Mouse (Mus musculus) ES-E14 (cell line): ENCODE results near the gene Eno2. TPM values are rescaled to one million over a fixed set of nuclear protein-coding genes. Genes with fewer than 3 reads are reported as not detected.

ENCODE experiments used
- DNase-seq: peaks from one replicate; pipeline ENCODE4 v3.0.0-alpha.2; 2013; ENCODE audit warnings: low read depth, low spot score
- H3K27ac ChIP-seq: 2 replicates; pipeline ENCODE4 v1.5.1; 2012; ENCODE audit warnings: low read depth, mild to moderate bottlenecking, low read length, moderate library complexity, mixed read lengths; ENCODE audit not compliant: poor library complexity, insufficient read depth, severe bottlenecking
- H3K36me3 ChIP-seq: 2 replicates; pipeline ENCODE4 v1.6.1; 2012; ENCODE audit warnings: mild to moderate bottlenecking, low read length, moderate library complexity, mixed read lengths; ENCODE audit not compliant: control insufficient read depth, poor library complexity, insufficient read depth, severe bottlenecking
- H3K4me1 ChIP-seq, 2 experiments: fragments of 150-350 bp in 1 of 2; sonication (generic) in 1 of 2; 2 replicates each; pipeline ENCODE4 v1.6.1; 2012; ENCODE audit warnings: low read length in 2 of 2, mild to moderate bottlenecking in 1 of 2, mixed read lengths in 1 of 2; ENCODE audit not compliant: control insufficient read depth in 2 of 2, insufficient read depth in 2 of 2, poor library complexity in 1 of 2
- H3K4me3 ChIP-seq, 2 experiments: fragments of 150-350 bp in 1 of 2; sonication (generic) in 1 of 2; 2 replicates each; pipeline ENCODE4 v1.5.1; 2012; ENCODE audit warnings: low read length in 2 of 2, low read depth in 1 of 2, mild to moderate bottlenecking in 1 of 2, mixed read lengths in 1 of 2; ENCODE audit not compliant: insufficient read depth in 1 of 2, poor library complexity in 1 of 2, severe bottlenecking in 1 of 2
- H3K9ac ChIP-seq: 2 replicates; pipeline ENCODE4 v1.6.1; 2012; ENCODE audit warnings: low read depth, mild to moderate bottlenecking, low read length, mixed read lengths; ENCODE audit not compliant: poor library complexity, insufficient read depth, severe bottlenecking
- H3K9me3 ChIP-seq: fragments of 150-350 bp; sonication (generic); 2 replicates; pipeline ENCODE4 v1.6.1; 2012; ENCODE audit warnings: low read depth, mild to moderate bottlenecking, low read length; ENCODE audit not compliant: control insufficient read depth, insufficient read depth
- CHD2 ChIP-seq: IDR thresholded peaks from 2 replicates; pipeline ENCODE4 v1.6.1; 2014; ENCODE audit warnings: mild to moderate bottlenecking, low read depth, low read length, inconsistent platforms
- HCFC1 ChIP-seq: IDR thresholded peaks from 2 replicates; pipeline ENCODE4 v1.6.1; 2012; ENCODE audit warnings: low read length, inconsistent platforms, borderline replicate concordance; ENCODE audit not compliant: insufficient read depth
- MAFK ChIP-seq: IDR thresholded peaks from 2 replicates; pipeline ENCODE4 v1.6.1; 2014; ENCODE audit warnings: mild to moderate bottlenecking, low read depth, low read length, inconsistent platforms; ENCODE audit not compliant: insufficient read depth
- ZC3H11A ChIP-seq: IDR thresholded peaks from 2 replicates; pipeline ENCODE4 v1.6.1; 2012; ENCODE audit warnings: low read depth, mild to moderate bottlenecking, inconsistent platforms, low read length, borderline replicate concordance
- ZNF384 ChIP-seq: IDR thresholded peaks from 2 replicates; pipeline ENCODE4 v1.6.1; 2012; ENCODE audit warnings: low read depth, low read length, inconsistent platforms
- in situ Hi-C, 2 experiments: fragments of 600-800 bp; cut with MboI; formaldehyde crosslinking; loops; one replicate each; pipeline ENCODE4 v1.15.1; 2025; ENCODE audit warnings: low sequenced_read_pairs in 2 of 2, inconsistent platforms in 1 of 2; ENCODE audit not compliant: unreplicated experiment in 2 of 2
- total RNA-seq: library from RNA; depleted of rRNA; stranded (reverse); fragments of 300-350 nt; gene quantifications from 2 replicates; pipeline ENCODE4 v1.2.3, GENCODE M21; 2012

Eno2 gene
- total RNA-seq, 1 experiment = 10.1 TPM

DNA sequence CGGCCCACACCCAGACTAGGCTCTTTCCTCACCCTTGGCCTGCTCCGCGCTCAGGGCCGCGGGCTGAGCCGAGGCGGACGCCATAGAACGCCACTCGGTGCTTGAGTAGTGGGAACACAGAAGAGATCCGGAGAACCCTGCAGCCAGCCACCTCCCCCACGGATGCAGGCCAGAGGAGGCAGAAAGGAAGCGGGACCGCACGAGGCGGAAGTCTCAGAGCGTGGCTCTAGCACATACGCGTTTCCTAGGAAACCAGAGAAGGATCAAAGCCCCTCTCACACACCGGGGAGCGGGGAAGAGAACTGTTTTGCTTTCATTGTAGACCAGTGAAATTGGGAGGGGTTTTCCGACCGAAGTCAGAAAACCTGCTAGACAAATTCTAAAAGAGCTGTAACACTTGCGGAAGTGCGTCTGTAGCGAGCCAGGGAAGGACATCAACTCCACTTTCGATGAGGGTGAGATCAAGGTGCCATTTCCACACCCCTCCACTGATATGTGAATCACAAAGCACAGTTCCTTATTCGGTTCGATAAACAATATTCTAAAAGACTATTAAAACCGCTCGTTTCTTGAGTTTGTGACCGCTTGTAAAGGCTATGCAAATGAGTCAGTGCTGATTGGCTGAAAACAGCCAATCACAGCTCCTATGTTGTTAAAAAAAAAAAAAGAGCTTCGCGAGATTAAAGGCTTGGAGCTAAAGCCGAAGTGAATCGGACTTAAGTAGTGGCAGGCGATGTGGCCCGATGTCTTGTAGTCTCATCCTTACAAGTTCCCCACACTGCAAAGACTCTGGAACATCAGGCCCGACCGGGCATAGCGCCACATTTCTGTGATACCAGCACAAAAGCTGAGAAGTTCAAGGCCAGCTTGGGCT lies 28.3 kb downstream of the Eno2 start, which contains the start of gene Grcc10:
Gene Grcc10, minus strand, starts transcription at position 487 of the 874 bp plus-strand sequence.
- peak; percentile 83 for TF ChIP-seq HCFC1
- TF ChIP-seq MAFK = no peak
- TF ChIP-seq ZC3H11A = no peak
- TF ChIP-seq ZNF384 = peak; percentile 99
- TF ChIP-seq CHD2 = peak; percentile 94
- H3K4me3 ChIP-seq = peak within 1 kb of the TSS; percentile 55 to 61
- H3K27ac ChIP-seq = peak within 1 kb of the TSS; percentile 79
- peaks cover 0 to 16% of the 10 kb centered on the region in 2 experiments; a peak in 2 of 4 replicates for H3K4me1 ChIP-seq
- H3K36me3 ChIP-seq = peaks cover 8% of the 10 kb centered on the region; the same call in 1 of the 2 replicates
- H3K9me3 ChIP-seq = no peaks in the 10 kb centered on the region
- in situ Hi-C loops = no loop called here
- DNase-seq = peak; percentile 93
- peak within 1 kb of the TSS; percentile 73 for H3K9ac ChIP-seq

DNA sequence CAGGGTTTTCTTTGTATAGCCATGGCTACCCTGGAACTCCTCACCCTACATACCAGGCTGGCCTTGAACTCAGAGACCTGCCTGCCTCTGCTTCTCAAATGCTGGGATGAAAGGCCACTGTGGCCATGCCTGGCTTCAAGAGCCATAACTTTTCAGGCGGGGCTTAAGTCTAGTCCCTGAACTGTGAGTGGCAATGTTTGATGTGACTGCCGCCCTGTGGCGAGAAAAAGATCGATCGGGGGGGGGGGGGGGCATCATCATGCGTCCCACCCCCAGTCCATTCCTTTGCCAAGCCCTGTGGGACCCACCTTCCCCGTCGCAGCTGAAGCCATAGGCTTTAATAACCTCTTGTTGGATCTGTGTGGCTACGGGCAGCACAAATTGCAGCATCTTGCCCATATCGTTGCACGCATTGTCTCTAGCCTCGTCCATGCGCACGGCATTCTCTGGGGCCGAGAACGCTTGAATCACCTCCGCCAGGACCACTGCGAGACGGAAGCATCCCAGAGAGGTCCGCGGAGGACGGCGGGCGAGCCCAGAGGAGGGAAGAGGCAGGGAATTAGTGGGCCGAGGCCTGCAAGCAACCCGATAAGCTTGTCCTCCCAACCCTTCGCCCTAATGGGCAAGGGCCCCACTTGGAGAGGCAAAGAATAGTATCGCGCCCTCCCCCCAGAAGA lies 29.1 kb downstream of the Eno2 start:
- H3K36me3 ChIP-seq = peaks cover 8% of the 10 kb centered on the region; the same call in 1 of the 2 replicates
- H3K27ac ChIP-seq = peak overlapping the region; percentile 65
- H3K9me3 ChIP-seq = no peaks in the 10 kb centered on the region
- peak overlapping the region; percentile 55 to 61 for H3K4me3 ChIP-seq
- peaks cover 0 to 16% of the 10 kb centered on the region in 2 experiments; a peak in 2 of 4 replicates for H3K4me1 ChIP-seq
- DNase-seq = no peak
- TF ChIP-seq ZNF384 (no peak), CHD2 (no peak), HCFC1 (no peak), MAFK (no peak), ZC3H11A (no peak)
- in situ Hi-C loops = no loop called here
- H3K9ac ChIP-seq = peak overlapping the region; percentile 73

DNA sequence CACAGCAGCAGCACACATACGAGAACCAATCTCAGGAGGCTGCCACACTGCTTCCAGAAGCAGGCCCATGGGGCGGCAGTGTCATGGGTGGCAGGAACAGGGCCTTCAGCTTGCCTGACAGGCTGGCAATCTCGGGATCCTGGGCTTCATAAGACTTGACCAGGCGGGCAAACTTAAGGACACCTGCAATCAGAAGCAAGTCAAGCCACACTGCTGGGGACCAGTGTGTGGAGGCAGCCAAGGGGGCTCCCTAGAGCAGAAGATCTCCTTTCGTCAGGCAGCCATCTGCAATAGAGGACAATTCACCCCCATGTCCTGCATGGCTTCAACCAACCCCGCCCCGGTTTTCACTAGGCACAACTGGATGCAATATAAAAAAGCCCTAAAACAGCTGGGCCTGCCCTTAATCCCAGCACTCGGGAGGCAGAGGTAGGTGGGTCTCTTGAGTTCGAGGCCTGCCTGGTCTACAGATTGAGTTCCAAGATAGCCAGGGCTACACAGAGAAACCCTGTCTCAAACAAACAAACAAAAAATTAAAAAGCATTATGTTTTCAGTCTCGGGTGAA lies 30.2 kb downstream of the Eno2 start:
- H3K4me3 ChIP-seq = no peak overlapping the region
- in situ Hi-C loops = no loop called here
- no peaks in the 10 kb centered on the region for H3K9me3 ChIP-seq
- peaks cover 0 to 13% of the 10 kb centered on the region in 2 experiments; a peak in 2 of 4 replicates for H3K4me1 ChIP-seq
- TF ChIP-seq ZC3H11A (no peak), ZNF384 (no peak), CHD2 (no peak), HCFC1 (no peak), MAFK (no peak)
- peaks cover 4% of the 10 kb centered on the region; the same call in 1 of the 2 replicates for H3K36me3 ChIP-seq
- H3K27ac ChIP-seq = no peak overlapping the region
- H3K9ac ChIP-seq = no peak overlapping the region; the same call in 1 of the 2 replicates
- no peak for DNase-seq

- Histone ChIP-seq H3K9ac (peak within 1 kb of the TSS; percentile 48), H3K4me3 (peak within 1 kb of the TSS in 1 of 2 experiments; percentile 16; a peak in 2 of 4 replicates), H3K36me3 (peaks cover 4% of the 10 kb centered on the region; the same call in 1 of the 2 replicates), H3K9me3 (no peaks in the 10 kb centered on the region), H3K4me1 (peaks cover 0 to 16% of the 10 kb centered on the region in 2 experiments; a peak in 2 of 4 replicates), H3K27ac (no peak within 1 kb of the TSS)
- peak; percentile 84 for DNase-seq
- in situ Hi-C loops = no loop called here
- TF ChIP-seq MAFK (no peak), CHD2 (no peak), HCFC1 (no peak)
Observed at GRCm38 (mm10) chr6:124738511-124739023, 30.9 kb downstream of the Eno2 start, which contains the start of gene Ptpn6. TSS of gene Ptpn6 (minus strand) at chr6:124738714.
